Mouse (Mus musculus): ENCODE results near the gene Stpg3.

DNA sequence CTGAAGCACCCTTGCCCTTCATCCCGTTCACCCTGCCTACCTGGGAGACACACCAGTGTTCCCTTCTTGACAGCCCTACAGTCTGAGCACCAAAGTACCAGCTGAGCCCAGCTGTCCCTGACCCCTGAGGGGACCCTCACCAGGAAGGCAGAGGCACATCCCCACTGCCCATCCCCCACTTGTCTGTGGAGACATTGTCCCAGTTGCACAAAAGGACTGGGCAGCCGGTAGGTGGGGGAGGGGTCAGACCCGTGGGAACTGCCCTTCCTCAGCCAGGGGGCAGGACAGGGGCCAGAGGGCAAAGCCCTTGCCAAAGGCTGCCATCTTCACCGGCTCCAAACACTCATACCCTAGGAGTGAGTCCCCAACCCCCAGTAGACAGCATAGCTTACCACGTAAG, 44.7 kb downstream of the Stpg3 start:
- TF ChIP-seq EP300 (IDR thresholded peaks at IDR 0.05; ENCODE audit: low read depth): no peak
- no peak for TF ChIP-seq CTCF (IDR thresholded peaks at IDR 0.05; ENCODE audit: low read depth)

Data from liver, embryonic 14.5 days (tissue).